Mouse (Mus musculus) heart, adult 8-10 months (tissue): ENCODE data around the gene Nr1h2. TPM values are rescaled to one million over a fixed set of nuclear protein-coding genes. Genes with fewer than 3 reads are reported as not detected.

Experiments used
- DNase-seq: peaks from one replicate; pipeline ENCODE4 v3.0.0; 2022; ENCODE audit warnings: low spot score
- total RNA-seq, 4 experiments: library from RNA; stranded (reverse); gene quantifications; 2 replicates each; pipeline ENCODE4 v1.2.4; 2022

Gene Nr1h2
- total RNA-seq, 4 experiments from 2014 or later, result 42.6 to 56.6 (median 45.5) TPM

DNA sequence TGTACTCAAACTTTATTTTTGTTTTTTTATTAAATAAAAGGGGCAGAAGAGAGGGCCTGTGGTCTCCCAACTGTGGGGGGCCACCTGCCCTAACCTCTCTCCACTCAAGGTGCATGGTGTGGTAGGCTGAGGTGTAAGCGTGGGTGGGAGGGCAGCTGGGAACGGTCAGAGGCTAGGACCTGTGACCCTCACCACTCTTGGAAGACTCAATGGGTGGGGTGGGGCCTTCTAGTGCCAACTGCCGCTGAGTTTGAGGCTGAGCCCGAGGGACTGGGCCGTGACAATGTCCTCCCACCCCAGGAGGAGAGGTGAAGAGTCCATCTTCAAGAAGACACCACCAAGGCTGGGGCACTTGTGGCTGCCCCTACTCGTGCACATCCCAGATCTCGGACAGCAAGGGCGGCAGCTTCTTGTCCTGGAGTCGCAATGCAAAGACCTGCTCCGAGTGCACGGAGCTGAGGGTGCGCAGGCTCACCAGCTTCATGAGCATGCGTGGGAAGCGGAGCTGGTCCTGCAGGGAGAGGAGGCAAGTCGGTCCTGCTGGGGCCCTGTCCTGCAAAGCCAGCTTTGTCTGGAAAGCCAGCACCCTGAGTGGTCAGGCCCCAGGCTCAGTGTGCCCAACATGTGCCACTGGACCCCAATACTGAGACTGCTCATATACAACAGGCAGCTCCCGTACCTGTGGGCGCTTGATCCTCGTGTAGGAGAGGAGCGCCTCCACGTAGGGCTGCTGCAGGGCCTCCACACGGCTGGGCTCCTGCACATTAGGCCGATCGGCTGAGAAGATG lies 3.9 kb downstream of the Nr1h2 start:
- no peak for DNase-seq

DNA sequence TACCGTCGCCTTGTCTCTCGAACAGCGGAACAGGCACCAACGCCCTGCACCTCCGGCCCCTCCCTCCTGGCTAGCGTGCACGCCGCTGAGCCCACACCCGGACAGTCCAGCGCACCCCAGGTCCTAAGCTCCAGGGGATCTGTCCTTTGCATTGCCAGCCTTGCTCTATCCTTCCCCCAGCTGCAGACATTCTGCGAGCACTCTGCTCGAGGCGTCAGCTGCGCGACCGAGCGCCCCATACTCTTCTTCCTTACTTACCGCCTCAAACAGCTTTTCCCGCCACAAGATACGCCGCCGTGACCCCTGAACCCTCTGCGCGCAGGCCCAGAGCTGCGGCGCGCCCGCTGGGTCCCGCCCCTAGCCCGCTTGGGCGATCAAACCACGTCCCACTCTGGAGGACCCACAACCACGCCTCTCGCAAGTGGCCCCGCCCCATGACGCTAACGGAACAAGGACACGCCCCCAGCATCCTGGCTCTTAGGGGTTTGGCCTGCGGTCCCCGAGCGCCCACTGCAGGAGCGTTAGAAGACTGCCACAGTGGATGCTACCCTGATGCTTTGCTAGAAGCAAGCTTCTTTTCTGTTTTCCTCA lies 5.2 kb downstream of the Nr1h2 start, which contains the start of gene Pold1:
Gene Pold1 (minus strand): TSS at position 353 of the 591 bp plus-strand sequence.
- peak; percentile 100 for DNase-seq

DNA sequence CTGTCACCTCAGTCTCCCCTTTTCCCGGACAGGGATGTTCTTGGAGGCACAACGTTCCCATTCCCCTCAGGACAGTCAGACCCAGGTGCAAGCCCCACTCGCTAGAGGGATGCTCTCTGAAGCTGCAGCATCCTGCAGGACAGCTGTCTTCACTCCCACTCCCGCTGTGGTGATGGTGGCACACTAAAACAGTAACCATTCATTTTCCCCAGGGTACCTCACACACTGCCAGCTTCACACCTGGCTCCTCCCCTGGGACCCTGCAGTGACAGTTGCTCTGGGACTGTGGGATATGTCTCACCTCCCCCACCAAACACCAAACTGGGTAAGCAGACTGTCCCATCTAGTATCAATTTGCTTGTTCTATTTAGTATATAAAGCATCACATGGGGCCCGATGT lies 6.0 kb downstream of the Nr1h2 start:
- no peak for DNase-seq

DNA sequence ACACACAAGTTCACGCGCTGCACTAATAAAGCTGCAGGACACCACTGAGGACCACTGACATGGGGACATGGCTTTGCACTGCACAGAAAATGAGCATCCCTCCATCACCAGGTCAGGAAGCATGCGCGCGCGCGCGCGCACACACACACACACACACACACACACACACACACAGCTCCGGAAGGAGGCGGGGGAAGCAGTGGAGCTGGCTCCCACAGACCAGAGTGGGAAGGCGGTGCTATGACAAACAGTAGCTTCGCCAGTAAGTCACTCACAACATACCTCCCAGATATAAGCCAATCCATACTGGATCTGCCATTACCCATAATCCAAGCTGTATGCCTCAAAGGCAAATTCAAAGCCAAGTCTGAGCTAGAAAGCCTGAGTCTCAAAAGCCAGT lies 6.7 kb downstream of the Nr1h2 start:
- no peak for DNase-seq

DNA sequence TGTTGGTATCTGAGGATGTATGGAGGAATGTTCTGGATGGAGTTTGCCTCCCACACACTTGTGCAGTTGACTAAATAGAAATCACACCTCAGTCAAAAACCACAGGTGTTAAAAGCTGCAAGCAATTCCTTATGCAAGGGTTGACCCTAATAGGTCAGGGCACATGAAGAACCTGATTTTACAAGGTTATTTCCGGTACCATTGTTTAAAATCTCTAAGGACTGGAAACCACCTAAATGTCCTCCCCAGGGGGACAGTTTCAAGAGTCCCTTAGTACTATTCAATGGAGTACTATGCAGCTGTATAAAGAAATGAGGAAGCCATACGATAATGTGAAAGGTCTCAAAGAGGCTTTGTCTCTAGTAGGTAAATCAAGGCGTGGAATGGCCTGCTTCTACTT lies 7.5 kb downstream of the Nr1h2 start:
- DNase-seq, result no peak

DNA sequence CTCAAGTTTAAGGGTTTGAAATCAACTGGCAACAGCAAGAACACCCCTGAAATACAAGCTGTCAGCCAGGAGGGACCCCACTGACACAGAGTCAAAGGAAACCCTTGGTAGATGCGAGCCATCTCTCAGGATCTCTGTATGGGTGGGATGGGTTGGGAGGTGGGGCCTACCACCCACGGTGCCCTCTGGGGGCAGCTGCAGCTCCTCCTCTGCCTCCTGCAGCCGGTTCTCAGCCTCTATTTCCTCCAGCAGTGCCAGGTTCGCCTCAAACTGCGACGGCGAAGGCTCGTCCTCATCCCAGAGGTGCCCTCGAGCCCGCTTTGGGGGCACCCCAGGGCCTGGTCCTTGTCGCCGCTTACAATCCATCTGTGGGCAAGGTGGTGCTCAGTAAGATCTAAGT lies 10.7 kb downstream of the Nr1h2 start:
- no peak for DNase-seq

DNA sequence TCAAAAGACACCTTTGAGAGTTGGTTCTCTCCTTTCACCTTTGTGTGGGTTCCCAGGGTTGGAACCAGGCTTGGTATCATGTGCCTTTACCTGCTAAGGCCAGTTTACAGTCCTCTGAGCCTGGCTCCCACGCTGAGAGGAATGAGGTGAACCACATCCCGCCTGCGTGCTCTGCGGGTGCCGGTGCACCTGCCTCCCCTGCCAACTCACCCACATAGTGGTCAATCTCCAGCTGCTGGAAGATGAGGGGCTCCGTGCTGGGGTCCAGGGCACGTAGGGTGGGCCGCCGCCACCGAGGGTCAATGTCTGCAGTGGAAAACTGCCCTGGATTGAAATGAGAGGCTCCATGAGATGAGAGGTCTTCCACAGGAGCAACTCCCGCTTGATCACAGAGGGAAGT lies 11.2 kb downstream of the Nr1h2 start:
- DNase-seq, result no peak

DNA sequence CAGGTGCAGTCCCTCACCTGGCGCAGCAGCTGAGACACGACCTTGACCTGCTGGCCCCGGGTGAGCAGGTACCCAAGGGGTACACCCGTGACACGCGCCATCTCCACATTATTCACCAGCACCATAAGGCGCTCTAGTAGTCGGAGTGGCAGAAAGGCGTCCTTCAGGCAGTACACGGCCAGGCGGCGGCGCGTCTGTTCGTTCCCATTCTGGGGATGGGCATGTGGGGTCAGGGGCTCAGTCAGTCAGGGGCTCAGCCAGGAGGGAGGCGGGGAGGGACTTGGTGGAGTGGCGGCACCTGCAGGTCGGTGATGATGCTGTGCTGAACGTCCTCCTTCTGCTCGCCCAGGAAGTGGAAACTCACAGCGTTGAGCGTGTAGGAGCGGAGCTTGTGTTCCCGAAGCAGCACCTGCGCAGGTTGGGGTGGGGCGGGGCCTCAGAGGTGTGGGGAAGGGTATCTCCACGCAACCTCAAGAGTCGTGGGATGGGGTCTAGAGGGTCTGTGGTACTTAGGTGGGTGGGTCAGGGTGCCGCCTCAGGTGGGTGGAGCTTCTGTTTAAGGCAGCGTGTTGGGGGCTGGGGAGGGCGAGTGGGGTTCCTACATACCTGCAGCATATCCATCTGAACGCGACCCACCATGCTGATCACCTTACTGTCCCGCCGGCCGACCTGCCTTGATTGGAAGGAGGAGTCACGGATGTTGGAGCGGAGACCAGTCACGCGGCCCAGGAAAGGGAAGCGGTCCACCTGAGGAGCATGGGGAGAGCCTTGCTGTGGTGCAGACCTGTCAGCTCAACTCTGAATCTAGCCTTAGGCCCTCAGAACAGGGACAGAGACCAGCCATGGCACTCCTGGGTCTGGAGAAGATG lies 14.8 kb downstream of the Nr1h2 start:
- no peak for DNase-seq

DNA sequence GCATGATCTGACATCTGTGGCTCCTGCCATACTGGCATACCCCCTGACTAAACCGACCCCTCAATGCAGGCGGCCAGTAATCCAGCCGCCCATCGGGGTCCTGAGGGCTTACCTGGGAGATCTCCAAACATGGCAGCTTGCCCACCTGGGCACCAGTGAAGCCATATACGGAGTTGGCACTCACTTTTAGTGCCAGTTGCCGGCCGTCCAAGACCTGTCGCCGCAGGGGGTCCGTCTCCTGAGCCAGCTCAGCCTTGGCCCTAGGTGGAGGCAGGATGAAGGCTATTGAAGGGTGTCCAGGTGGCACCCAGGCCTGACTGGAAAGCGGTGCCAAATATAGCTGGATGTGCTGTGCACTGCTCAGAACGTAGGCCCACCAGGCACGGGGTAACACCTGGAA lies 16.3 kb downstream of the Nr1h2 start:
- no peak for DNase-seq

DNA sequence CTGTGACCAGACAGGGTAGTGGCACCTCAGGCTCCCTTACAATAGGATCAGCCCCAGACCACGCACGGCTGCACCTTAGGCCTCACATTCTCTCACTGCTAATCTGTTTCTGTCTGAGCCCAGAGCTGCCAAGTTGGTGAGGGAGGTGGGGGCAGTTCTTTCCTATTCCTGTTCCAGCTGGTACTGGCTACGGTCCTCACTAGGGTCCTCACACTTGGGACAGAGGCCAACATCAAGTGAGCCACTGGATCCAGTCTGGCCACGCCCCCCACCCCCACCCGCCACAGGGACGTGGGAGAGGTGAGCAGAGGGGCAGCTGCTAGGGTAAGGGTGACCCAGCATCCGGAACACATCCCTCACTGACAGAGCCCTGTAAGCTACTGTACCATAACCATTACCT lies 16.7 kb downstream of the Nr1h2 start:
- DNase-seq, result no peak

DNA sequence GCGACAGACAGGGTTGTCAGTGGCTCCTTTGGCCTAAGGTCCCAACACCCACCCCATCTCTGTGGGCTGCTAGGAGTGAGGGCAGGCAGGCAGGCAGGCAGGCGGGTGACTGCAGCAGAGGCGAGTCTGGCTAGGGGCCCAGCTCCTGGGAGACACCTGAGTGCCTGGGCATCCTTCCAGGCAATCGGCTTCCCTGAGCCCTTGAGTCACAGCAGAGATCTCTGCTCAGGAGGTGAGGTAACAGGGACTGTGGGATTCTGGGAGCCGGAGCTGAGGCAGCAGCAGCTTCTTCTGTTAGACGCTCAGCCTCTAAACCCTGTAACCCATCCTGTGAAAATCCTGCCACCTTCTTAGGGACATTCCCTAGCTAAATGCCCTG lies 17.2 kb downstream of the Nr1h2 start:
- no peak for DNase-seq

DNA sequence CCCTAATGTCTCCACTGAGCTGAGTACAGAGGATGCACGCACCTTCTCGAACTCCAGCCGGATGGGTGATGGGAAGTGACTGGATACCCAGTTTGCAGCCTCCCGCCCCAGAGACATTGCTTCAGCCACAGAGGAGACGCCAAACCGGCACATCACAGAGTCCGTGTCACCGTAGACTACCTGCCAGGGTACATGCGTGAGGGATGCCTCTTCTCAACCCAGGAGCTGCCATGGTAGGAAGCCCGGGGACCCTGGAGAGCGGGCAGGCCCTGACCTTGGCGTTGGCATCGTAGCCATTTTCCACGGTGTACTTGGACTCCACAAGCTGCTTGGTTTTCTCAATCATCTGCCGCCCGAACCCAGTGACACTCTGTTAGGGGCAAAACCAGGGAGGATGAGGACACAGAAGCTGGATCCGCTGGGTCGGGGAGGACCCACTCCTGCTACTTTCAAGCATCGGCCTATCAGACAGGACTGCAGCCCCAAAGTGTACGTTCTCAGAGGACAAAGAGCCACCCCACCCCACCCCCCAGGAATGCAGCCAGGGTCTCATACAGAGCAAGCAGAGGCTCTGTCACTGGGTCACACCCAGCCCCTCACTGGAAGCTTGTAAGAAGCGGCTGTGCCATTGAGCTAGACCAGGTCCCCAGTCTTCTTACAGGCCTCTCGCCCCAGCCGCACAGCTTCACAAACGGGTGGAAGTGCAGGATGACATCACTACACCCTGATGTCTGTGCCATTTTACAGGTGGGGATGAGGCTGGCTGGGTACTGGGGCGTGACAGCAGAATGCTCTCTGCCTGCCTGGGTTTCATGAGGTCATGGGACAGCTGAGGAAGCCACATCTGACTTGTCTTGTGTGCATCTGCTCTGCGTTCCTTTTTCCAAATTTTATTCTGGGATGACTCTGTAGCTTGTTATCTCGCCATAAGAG lies 17.8 kb downstream of the Nr1h2 start:
- DNase-seq, result no peak

DNA sequence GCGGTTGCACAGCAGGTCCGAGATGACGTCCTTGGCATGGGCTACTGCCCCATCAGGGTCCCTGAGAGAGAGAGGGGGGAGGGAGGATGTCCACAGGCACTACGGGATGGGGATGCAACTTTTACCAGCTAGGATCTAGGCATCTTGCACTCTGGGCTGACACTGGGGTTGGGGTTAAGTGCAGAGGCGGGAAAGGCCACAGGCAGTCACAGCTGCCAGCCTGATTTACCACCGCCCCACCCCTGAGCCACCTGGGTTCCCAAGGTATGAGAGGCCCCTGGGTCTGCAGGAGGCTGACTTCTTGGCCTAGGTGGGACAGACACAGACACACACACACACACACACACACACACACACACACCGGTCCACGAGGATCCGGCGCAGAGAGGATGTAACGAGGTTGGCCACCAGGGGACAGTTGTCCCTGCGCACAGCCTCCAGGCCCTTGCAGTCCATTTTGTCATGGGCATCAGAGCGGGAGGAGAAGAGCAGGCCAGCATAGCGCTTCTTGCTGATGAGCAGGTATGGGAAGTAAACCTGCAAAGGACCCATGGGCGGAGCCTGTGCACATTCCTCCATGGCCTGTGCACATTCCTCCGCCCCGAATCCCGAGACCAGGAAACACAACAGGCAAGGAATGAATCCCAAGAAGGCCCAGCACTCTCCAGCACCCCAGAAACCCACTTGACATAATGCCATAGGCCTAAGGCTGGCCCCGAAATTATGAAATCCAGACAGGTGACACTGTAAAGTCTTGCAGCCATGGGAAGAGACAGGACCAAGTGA lies 18.9 kb downstream of the Nr1h2 start:
- no peak for DNase-seq

DNA sequence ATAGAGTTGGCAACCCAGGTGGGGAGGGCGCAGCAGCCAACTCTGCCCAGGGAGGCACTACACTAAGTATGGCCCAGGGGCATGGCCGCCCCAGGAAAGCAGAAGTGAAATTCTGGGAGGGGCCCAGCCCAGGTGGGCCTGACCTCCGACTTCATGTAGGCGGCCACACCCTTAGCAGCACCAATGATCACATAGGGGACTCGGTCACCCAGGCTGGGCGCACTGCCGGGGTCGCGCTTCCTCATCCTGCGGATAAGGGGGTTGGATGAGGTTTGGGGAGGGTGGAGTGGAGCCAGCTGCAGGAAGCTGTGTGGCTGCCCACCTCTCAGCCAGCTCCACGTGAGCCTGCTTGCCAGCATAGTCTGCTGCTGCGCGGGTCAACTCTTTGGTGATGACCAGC lies 19.5 kb downstream of the Nr1h2 start:
- DNase-seq, result no peak

DNA sequence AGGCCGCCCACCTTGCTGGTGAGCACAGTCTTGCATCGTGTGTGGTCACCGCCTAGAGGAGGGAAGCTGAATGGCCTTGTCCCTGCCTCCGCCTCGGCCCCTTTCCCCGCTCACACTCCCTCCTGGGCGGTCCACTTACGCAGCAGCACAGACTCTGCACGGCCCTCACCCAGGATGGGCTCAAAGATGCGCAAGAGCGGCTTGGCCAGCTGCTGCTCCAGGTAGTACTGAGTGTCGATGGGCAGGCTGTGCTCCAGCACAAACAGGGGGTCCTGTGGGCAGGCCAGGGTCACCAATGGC lies 20.1 kb downstream of the Nr1h2 start:
- DNase-seq, result no peak

DNA sequence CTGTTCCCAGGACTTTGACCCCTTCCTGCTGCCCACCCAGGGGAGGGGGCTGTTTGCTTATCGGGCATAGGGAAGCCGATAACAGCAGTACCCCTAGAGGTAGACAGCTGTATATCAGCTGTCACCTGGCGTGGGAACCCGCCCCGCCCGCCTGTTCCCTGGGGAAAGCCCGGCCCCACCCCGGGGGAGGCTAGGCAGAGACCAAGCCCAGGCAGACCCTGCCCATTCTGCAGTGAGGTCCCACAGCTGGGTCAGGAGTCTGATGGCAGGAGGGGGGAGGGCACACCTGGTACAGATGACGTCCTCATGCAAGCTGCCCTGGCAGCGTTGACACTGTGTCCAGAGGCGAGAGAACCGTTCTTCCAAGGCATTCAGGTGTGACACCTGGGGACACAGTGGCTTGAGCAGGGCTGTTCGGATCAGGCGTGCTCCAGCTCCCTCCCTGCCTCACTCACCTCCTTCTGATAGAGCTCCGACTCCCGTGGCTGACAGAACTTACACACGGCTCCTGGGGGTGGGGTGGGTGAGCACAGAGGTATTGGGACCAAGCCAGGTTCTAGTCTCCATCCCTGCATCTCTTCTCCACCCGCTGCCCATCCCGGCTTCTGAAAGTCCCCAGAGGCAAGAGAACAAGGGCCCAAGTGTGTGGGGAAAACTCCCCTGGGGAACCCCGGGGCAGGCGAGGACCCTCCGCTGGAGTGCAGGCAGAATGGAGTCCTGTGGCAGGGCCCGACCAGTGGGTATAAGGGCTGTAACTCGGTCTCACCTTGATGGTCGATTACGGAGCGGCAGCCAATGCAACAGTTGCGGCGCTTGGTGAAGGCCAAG lies 20.6 kb downstream of the Nr1h2 start:
- no peak for DNase-seq

DNA sequence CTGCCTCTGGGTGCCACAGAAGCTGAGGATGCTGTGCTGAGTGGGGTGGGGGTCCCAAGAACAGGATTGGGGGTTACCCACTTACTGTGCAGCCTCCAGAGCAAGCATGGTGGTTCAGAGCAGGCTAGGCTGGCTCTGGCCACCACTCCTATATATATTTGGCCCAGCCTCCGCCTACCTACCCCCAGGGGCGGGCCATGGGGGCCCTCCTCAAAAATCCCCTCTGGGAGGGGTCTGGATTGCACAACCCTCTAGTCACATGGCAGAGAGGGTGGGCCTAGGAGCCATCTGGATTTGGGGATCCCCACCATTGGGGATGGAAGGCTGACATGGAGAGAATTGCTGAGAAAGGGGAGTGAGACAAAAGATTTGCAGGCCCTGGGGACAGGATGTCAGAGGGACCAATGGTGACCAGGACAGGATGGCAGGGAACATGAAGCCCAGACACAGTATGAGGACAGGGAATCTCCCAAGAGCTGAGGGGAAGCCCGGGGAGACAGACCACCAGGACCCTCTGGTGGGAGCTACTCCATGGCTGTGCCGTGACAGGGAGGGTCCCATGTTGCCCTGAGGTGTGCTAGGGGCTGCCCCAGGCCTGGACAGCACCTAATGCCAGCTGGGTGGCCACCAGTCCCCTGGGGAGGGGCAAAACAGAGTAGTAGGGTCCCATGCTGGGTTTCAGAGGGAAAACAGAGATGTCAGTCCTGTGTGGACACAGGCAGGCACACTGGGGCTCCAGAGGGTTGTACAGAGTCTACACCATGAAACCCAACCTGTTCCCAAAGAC lies 21.6 kb downstream of the Nr1h2 start, which contains the start of gene Spib:
Gene Spib (minus strand): TSS at position 126 of the 787 bp plus-strand sequence.
- DNase-seq, result no peak

DNA sequence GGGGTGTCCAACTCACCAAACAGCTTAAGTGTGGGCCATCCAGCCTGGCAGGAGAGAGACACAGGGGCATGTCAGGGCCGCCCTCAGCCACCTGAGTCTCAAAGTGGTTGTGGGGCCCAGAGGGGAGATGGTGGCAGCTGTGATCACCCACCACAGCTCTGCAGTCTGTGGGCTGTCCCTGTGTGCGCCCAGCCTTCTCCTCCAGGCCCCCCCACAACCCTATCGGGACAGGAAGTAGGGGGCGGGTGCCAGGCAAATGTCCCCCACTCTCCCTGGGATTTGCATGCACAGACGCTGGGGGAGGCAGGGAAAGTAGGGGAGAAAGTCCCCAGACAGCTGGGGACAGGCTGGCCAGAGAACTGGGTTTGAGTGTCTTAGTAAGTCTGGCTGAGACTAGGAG lies 22.5 kb downstream of the Nr1h2 start:
- DNase-seq, result no peak

DNA sequence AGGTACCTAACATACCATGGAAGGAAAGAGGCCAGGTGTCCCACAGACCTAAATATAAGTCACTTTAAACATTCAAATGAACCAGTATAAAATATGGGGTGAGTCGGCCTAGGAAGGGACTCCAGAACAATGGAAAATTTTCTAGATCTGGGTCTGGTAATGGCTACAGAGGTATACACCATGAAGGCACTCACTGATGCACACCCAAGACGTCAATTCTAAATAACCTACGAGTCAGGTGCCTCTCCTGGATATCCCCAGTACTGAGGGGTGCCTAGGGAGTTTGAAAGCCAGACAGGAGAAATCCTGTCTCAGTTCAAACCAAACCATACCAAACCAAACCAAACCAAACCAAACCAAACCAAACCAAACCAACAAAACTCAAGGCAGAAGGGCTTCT lies 23.2 kb downstream of the Nr1h2 start:
- DNase-seq, result no peak
